Mouse (Mus musculus): ENCODE results near the gene Snrpb.

The Snrpb gene

GRCm38 (mm10) chr2:130178706-130179506 lies at the start of gene Snrpb:
Snrpb (minus strand) TSS chr2:130179403.
- in situ Hi-C loops (cut with MboI), result no loop called here

DNA sequence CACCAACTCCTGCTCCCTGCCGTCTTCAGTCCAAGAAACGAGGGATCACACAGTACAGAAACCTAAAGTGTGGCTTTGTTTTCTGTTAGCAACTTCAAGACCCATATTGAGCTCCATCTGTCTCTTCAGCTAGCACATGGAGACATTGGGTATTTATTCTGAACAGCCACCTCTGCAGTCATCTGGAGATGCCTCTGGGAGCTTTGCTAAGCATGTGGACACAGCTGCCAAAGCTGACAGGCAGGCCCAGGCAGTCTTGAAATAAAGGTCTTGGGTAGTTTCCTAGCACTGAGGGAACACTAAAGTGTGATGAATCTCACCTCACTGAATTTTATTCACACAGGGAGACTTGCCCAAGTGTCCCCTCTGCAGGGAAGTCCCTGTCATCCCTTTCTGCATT lies 32.4 kb upstream of the Snrpb start:
- in situ Hi-C loops (cut with MboI), result no loop called here

GRCm38 (mm10) chr2:130209636-130210035 lies 30.4 kb upstream of the Snrpb start:
- in situ Hi-C loops (cut with MboI), result no loop called here

- in situ Hi-C loops (cut with MboI), result no loop called here
Measured at GRCm38 (mm10) chr2:130207996-130208395, 28.8 kb upstream of the Snrpb start.

DNA sequence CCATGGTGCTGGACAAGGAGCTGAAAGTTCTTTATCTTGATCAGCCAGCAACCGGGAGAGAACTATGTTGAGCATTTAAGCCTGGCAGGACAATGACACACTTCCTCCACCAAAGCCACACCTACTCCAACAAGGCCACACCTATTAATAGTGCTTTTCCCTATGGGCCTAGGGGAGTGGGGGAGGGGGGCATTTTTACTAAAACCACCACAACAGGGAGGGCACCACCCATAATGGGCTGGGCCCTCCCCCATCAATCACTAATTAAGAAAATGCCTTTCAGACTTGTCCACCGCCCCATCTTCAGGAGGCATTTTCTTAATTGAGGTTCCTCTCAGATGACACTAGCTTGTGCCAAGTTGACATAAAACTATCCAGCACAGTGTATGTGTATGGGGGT lies 28.2 kb upstream of the Snrpb start:
- in situ Hi-C loops (cut with MboI), result no loop called here

GRCm38 (mm10) chr2:130200961-130201360 lies 21.8 kb upstream of the Snrpb start:
- in situ Hi-C loops (cut with MboI), result no loop called here

- in situ Hi-C loops (cut with MboI), result no loop called here
Measured at GRCm38 (mm10) chr2:130194894-130195293, 15.7 kb upstream of the Snrpb start, which contains the start of gene Tmc2. Tmc2 (plus strand) TSS chr2:130195194.

DNA sequence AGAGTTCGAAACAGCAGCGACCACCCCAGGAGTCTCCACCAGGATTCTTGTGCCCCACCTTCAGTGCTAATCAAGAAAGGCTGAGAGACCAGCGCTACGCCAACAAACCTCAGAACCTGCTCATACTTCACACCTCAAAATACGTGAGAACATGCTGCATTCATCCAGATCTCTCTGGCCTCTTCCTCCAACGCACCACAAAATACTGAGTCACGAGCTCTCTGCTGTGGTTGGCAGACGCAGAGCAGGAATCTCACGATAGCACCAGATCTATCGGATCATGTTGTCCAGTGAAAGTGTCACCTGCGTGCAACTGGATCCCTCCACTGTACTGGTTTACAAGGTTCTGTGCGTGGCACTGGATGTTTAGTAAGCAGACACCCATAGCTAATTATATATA lies 9.2 kb upstream of the Snrpb start:
- in situ Hi-C loops (cut with MboI), result no loop called here

DNA sequence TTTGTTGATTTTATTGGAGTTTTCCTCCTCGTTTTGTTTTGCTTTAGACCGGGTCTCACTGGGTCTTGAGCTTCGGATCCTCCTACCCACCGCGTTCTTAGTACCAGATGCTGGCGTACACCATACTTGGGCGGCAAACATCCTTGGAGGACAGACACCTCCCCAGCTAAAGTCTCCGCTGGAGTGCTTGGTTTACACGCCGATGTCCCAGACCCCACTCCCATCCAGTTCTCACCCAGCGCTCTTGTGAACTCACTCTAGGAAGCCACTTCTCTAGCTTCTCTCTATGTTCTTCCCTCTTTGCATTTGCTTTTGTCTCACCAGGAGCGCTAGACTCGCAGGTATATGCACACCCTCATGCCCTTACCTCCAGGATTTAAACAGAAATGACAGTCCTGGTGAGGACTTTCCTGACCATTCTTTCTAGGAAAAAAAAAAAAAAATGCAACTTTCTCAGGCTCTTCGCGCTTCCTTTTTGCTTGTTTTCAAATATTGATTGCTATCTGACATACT lies 360 bp upstream of the Snrpb start:
- in situ Hi-C loops (cut with MboI), result no loop called here

- in situ Hi-C loops (cut with MboI), result no loop called here
Measured at GRCm38 (mm10) chr2:130178381-130178705, 860 bp downstream of the Snrpb start.

- in situ Hi-C loops (cut with MboI), result no loop called here
Measured at GRCm38 (mm10) chr2:130176820-130177219, 2.4 kb downstream of the Snrpb start.

- in situ Hi-C loops (cut with MboI), result no loop called here
Measured at GRCm38 (mm10) chr2:130171674-130172073, 7.5 kb downstream of the Snrpb start.

DNA sequence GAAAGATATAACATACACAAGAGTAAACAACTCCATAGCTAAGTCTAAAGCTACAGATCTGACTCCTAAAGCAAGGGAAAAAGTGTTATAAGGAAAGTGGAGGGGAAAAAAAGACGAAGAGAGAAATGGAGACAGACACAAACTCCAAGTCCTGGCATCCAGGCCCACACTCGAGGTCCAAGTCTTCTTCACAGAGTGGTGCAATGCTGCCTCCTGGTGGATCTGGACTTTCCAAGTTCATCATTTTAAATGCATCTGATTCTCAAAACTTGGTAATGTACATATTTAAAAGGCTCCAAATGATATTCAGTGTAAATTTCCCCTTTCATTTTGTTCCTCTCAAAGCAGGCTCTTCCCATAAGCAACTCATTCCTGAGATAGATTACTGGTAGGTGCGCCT lies 11.3 kb downstream of the Snrpb start:
- in situ Hi-C loops (cut with MboI), result no loop called here

- in situ Hi-C loops (cut with MboI), result no loop called here
Measured at GRCm38 (mm10) chr2:130166311-130167214, 12.6 kb downstream of the Snrpb start.

- in situ Hi-C loops (cut with MboI), result no loop called here
Measured at GRCm38 (mm10) chr2:130162701-130163100, 16.5 kb downstream of the Snrpb start.

DNA sequence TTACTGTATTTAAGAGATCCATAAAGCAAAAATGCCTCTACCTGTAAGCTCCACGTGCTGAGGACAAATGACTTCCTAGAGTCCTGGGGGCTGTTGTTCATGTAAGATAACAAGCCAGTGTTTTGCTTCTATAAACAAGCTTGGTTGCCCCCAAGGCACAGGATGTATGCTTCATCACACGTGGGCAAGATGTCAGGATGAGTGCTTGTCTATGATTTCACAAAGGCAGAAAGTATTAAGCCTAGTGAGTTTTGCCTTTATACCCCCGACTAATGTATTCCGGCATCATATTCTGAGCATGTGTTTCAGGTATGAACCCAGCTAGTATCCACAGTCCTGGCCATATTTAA lies 21.1 kb downstream of the Snrpb start:
- in situ Hi-C loops (cut with MboI), result no loop called here

DNA sequence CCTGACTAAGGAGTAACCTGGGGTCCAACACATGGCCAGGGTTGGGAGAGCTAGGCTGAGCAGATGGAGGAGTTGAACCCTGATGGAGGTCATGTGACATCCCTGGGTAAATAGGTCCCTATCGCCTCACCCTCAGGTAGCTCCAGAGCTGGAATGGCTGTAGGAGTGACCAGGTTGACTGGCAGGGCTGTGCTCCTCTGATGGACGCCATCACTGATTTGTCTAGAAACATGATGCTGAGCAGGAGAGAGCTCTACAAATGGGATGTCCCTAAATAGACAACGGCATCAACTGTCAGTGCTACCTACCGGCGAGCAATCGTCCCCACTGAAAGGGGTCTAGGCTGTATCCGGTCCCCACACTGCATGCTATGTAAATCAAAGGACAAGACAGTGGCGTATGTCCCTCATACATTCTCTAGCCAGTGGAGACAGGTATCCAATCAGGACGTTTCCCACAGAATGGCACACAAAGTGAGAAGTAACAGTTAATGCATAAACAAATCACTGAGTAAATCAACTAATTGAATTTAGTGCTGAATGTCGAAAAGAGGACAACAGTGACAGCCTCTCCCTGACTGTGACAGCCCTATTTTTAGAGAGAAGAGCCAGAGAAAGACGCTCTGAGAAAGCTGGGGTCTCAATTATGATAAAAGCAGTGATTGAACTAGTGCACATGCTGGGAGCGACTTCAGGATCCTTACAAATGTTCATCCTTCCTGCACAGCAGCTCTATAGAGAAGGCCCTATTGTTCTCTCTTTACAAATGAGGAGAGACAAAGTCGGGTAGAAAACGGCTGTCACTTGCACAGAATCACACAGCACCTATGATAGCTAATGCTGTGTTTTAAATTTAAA lies 21.7 kb downstream of the Snrpb start:
- in situ Hi-C loops (cut with MboI), result no loop called here

- in situ Hi-C loops (cut with MboI), result no loop called here
Measured at GRCm38 (mm10) chr2:130155851-130156250, 23.4 kb downstream of the Snrpb start.

DNA sequence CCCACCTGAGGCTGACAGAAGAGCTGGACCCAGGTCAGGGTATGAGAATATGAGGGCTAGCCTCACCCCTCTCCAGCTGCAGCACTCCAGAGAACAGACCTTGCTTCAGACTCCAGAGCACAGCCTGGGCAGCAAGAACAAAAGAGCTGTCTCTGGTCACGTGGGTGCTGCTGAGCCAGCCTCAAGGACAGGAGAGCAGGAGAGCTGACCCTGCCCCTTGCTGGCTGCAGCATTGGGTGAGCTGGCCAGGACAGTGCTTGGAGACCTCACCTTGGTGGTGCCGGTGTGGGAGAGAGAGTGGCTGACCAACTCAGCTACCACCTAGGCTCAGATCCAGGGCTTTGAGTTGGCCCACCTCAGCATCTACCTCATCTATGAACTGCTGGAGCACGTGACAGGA lies 24.0 kb downstream of the Snrpb start:
- in situ Hi-C loops (cut with MboI), result no loop called here

DNA sequence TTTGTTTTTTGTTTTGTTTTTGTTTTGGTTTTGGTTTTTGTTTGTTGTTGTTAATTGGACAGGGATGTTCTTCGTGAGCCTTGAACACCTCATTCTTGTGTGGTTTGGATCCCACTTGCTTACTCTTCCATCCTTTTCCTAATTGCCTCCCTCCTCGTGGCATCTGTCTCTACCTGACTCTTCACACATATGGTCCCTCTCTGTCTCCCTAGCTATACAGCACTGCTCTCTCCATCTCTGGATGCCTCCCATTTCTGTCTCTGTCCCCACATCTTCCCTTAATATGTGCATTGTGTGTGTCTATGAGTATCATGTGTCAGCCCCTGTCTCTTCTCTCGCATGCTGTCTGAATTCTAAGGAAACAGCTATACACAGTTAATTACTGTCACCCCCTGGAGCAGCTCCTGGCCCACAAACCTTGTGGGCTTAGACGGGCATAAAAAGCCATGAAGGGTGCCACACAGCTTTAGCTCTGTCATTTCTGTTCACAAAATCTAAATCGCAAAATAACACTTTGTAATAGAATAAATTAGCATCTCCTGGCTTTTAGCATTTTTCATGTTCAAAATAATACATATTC lies 33.0 kb downstream of the Snrpb start:
- in situ Hi-C loops (cut with MboI), result no loop called here

DNA sequence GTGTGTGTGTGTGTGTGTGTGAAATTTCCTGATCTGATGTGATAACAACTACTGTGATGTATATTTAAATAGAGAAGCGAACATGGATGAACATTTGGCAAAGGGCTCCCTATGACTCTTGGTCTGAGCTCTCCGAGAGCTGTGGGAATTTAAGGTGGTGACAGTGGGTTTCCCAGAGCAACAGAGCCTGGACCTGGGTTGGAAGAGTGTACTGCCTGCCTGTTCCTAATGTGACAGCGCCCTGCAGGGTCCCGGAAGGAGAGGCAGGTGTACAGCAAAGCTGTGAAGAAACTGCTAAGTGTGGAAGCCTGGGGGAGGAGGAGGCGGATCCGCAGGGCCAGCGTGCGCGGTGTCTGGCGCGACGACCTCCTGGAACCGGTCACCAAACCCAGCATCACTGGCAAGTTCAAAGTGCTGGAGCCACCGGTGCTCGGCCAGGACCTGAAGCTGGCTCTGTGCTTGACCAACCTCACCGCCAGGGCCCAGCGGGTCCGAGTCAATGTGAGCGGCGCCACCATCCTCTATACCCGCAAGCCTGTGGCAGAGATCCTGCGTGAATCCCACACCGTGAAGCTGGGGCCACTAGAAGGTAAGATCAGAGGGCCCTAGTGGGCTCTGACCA lies 34.4 kb downstream of the Snrpb start:
- in situ Hi-C loops (cut with MboI), result no loop called here

Measured in mature B cell (primary cell).